Mouse (Mus musculus): Measurements from ENCODE around the gene Bcl2a1d.
"Not testable (repeated sequence)": the region's sequence is repeated elsewhere in the genome, so short reads cannot be mapped to it uniquely, and the experiment has no call there.

Gene Bcl2a1d

DNA sequence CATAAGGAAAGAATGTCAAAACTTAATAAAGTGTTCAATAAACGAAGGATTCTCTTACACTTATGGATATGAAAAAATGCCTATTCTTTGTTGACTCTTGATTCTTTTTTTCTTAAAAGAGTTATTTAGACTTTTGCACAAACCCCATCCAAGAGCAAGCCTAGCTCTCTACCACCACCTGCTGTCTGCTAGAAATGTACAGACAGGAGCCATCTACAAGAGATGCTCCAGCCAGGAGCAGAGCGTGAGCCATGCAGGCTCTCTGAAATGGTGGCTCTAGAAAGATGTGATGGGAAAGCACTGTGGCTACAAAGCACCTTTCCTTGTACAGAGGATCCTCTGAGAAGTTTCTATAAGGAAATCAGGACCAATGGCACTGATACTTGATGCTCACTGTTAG, 33.0 kb downstream of the Bcl2a1d start:
- DNase-seq (ENCODE audit: low read depth, low spot score): not testable (repeated sequence)

DNA sequence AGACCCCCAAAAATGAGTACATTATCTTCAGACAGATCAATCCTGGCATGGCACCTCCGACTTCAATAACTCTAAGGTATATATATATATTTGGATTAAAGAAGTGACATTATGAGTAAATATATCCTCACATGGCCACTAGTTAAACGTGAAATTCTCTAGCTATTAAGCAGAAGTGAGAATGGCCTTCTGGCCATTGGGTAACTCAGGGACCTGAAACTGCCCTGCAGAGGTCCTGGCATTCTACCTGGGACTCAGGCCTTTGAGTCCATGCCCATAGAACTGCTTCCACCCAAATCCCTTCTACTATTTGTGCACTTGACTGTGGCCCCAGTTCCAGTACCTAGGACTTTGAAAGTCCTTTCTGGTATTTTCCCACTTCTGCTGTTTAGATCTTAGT, 40.4 kb downstream of the Bcl2a1d start:
- DNase-seq (ENCODE audit: low read depth, low spot score): not testable (repeated sequence)

DNA sequence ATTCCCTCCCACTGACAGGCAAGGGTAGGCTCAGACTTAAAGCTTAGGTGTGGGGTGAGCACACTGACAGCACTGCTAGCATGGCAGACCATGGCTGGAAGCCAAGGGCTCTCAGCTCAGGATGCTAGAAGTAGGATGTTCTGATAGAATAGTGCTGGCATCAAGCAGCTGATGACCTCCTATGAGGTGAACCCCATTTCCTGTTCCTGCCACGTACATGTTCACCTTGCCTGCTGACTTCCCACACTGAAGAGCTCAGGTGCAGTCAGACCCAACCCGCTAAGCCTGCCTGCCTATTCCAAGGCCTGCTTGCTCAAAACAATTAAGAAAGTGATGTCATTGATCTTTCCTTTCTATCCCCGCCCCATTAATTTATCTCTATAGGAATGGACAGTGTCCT, 42.3 kb downstream of the Bcl2a1d start:
- DNase-seq (ENCODE audit: low read depth, low spot score): not testable (repeated sequence)

DNA sequence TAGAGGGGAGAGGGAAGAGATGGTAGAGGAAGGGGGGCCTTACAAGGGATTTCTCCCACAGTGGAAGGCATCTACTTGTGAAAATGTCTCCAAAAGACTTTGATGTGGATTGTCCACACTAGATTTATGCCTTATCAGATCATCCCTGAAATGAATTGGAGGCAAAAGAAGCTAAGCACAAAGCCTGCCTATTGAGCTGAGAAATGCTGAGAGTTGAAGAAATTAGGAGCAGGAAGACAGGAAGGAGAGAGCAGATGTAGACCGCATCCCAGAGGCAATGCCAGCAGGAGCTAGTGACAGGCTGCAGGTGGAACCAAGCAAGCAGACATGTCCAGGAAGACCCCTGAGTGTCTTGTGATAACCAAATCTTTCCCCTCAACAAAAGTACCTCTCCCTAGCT, 45.0 kb downstream of the Bcl2a1d start:
- not testable (repeated sequence) for DNase-seq (ENCODE audit: low read depth, low spot score)

Measured in R1 (cell line).